Mouse (Mus musculus): Measurements from ENCODE around the gene Polr2g.
A peak's percentile ranks its signal among the peaks of the same experiment; 100 is the strongest.

Gene Polr2g

DNA sequence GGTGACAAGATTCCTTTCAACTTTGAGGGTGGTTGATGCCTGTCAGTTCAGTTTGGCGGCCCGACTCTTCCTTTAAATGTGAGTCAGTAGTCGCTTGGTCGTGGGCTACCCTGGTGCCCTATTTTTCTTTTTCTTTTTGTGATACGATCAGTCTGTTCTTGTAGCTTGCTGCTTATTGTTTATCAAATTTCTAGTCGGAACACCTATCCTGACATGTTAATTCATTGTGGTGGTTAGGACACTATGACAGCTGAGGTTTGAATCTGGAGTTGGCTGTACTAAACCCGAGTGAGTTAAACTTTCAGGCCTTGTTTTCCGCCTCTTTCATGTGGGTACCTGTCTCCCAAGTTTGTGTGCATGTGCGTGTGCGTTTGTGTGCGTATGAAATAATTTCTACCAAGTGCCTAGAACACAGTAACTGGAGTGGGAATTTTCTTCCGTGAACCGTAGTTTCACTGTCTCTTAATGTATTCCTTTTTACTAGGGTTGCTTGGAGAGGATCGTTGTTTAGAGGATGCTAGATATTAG, 40.8 kb downstream of the Polr2g start:
- DNase-seq = no peak

DNA sequence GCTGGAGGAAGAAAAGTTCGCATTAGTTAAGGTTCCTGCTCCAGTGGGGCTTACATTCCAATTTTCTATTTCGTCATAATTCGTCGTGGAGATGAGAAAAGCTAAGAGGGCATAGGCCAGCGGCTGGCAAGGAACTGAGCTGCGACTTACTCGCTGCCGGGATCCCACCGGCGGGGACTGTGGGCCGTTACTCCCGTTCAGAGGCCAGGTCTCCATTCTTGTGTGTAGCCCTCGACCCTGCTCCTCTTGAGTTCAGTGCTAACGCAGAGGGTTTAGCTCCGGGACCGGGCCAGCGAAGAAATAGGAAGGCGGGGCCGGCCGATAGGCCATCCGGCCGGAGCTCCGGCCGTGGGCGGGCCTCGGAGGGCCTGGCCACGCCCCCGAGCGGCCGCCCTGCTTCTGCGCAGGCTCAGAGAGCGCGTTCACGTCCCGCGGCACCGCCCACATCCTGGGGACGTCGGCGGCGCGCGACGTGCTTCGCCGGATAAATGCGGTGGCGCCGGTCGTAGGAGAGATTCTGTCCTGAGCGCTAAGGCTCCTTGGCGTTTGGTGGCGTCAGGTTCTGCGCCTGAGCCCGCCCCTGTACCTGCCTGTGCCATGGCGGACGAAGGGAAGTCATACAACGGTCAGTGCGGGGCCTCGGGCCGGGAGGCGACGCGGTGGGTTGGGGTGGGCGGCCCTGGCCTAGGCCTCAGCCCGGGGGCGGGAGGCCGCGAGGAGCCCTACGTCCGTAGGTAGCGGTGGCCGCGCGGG, 41.6 kb downstream of the Polr2g start, which contains the start of gene Nxf1:
Gene Nxf1, plus strand, starts transcription at position 439 of the 753 bp plus-strand sequence.
- peak; percentile 93 to 98 for DNase-seq

DNA sequence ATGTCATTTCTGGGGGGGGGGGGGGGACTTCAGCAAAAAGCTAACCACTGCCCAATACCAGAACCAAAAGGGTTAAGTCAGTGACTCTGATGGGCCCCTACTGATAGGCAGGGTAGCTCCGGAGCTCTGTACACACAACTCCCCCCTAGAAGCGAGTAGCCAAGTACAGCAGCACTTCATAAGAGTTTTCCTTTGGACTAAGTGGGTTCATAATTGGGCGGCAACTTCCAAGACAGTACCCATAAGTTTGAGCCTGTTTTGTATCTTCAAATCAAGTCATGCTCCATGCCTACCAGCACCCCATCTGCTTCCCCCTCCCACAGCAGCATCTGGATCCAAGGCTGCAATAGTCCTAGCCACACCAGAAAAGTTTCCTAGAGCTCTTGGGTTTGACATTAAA, 42.7 kb downstream of the Polr2g start:
- DNase-seq = no peak

DNA sequence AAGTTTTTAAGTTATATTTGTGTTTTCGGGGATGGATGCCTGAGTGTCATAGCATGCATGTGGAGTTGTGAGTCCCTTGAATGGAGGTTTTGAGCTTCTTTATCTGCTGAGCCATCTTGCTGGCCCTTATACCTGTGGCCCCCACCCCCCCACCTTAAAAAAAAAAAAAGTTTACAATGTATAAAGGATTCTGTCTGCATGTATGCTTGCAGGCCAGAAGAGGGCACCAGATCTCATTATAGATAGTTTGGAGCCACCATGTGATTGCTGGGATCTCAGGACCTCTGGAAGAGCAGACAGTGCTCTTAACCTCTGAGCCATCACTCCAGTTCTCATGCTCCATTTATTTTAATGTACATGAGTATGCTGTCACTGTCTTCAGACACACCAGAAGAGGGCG, 51.0 kb downstream of the Polr2g start:
- peak in 1 of 2 experiments; percentile 24 for DNase-seq

DNA sequence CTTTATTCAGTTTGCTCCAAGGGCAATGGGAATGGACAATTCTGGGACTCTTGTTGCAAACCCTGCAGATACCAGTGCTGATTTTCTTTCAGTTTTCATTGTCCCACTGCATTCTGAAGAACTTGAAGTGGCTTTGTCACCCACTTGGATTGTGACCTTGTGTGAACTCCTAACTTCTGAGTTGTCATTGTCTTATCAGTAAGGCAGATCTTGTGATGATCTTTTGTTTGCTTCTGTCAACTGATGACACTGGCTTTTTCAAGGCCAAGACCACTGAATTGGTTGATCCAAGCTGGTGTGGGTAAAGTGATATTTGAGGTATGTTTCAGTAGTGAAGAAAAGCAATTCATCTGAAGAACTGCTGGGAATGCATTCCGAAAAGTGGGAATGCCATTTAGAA, 53.0 kb downstream of the Polr2g start:
- no peak for DNase-seq

All from kidney, postnatal 36 days (tissue).